18 mouse cellular contexts compared by ENCODE assay signal in genomic region chr9:62250296-62250695, GRCm38 (mm10). TPM values are rescaled to one million over a fixed set of nuclear protein-coding genes. Genes with fewer than 3 reads are reported as not detected.
DNase-seq lines count a peak whose midpoint lies in the region.
"Had no signal": no experiment of that assay in that cellular context is flagged by ENCODE, and none has a peak within 500 bp of the region (broad histone marks: within the 10 kb centered on the region; RNA-seq: fewer than 3 reads in every experiment).

No protein-coding gene starts in this region.

- peak; percentile 26 for DNase-seq in cerebellum, postnatal 25 days
- DNase-seq in cerebellum, postnatal 4 days (ENCODE audit: low spot score in 2 of 2): no peak
- peak; percentile 81 for DNase-seq in heart, adult 11 months
- no peak for DNase-seq in heart, adult 18-20 months
- peak; percentile 30 for DNase-seq in testis, postnatal 10 days (ENCODE audit: low spot score)
- DNase-seq in testis, postnatal 14 days (ENCODE audit: low spot score): no peak
- DNase-seq: adrenal gland, adult 8-10 months; adrenal gland, postnatal 14 days; adrenal gland, postnatal 36 days; B cell, adult 2 months; cerebellum, adult 11 months; cerebellum, adult 18-20 months; cerebellum, adult 8-10 months; cerebellum, adult 9-11 months; embryo, embryonic 11 days had no signal

RNA-seq across cellular contexts. Expression of gene Spesp1, which starts 31.7 kb away (rescaled TPM):
- not detected for total RNA-seq in heart, adult 18-20 months (2021)
- total RNA-seq: adrenal gland, adult 18-20 months; adrenal gland, adult 8-10 months; adrenal gland, postnatal 14 days; adrenal gland, postnatal 36 days; CH12.LX; common myeloid progenitor, adult 5-6 weeks had no signal

Comparison
In these comparisons a context has a peak if more than half of its experiments do, and no peak if none do; other contexts are left out.
1. DNase-seq: peak in cerebellum, postnatal 25 days (2 of 2), heart, adult 11 months (single experiment) and testis, postnatal 10 days (single experiment); none in cerebellum, postnatal 4 days (0 of 2), heart, adult 18-20 months (0 of 2) and testis, postnatal 14 days (single experiment).